7 mouse cellular contexts compared by ENCODE assay signal in genomic region chr5:118331608-118332394, GRCm38 (mm10).
DNase-seq lines count a peak whose midpoint lies in the region; ATAC-seq lines count a peak whose summit lies in the region.

No protein-coding gene starts in this region.

- peak overlapping the region; percentile 71 for H3K9ac ChIP-seq in embryonic facial prominence, embryonic 11.5 days (replicated peaks; ENCODE audit: low read length)
- peak overlapping the region; percentile 52; the same call in 1 of the 2 replicates for H3K9ac ChIP-seq in limb, embryonic 12.5 days (replicated peaks)
- H3K9ac ChIP-seq in midbrain, embryonic 13.5 days (replicated peaks) = peak overlapping the region; percentile 61

- H3K36me3 ChIP-seq in embryonic facial prominence, embryonic 11.5 days (replicated peaks; ENCODE audit: control insufficient read depth, insufficient read depth, low read depth, low read length) = no peaks in the 10 kb centered on the region
- no peaks in the 10 kb centered on the region for H3K36me3 ChIP-seq in limb, embryonic 12.5 days
- no peaks in the 10 kb centered on the region for H3K36me3 ChIP-seq in midbrain, embryonic 13.5 days

- under 1% methylated on average over 32 of the region's 32 CpGs for WGBS in embryonic facial prominence, embryonic 11.5 days
- WGBS in limb, embryonic 12.5 days = under 1% methylated on average over 32 of the region's 32 CpGs
- under 1% methylated on average over 32 of the region's 32 CpGs for WGBS in midbrain, embryonic 13.5 days

- peak; percentile 49; the same call in 1 of the 2 replicates for ATAC-seq in embryonic facial prominence, embryonic 11.5 days (replicated peaks; ENCODE audit: insufficient number of reproducible peaks, low FRiP score, low TSS enrichment, low read depth)
- no peak; the same call in 1 of the 2 replicates for ATAC-seq in limb, embryonic 12.5 days (ENCODE audit: insufficient number of reproducible peaks, insufficient read depth, low FRiP score, low TSS enrichment, low read depth)
- ATAC-seq in midbrain, embryonic 13.5 days = peak; percentile 62; the same call in 1 of the 2 replicates

- H3K4me2 ChIP-seq in embryonic facial prominence, embryonic 11.5 days (ENCODE audit: low read depth, low read length) = peak overlapping the region; percentile 77
- peak overlapping the region; percentile 77 for H3K4me2 ChIP-seq in limb, embryonic 12.5 days
- peak overlapping the region; percentile 70 for H3K4me2 ChIP-seq in midbrain, embryonic 13.5 days (replicated peaks)

- peak overlapping the region; percentile 41; the same call in 1 of the 2 replicates for H3K27ac ChIP-seq in embryonic facial prominence, embryonic 11.5 days (replicated peaks; ENCODE audit: low read depth, low read length)
- peak overlapping the region; percentile 94 for H3K27ac ChIP-seq in limb, embryonic 12.5 days
- peak overlapping the region; percentile 49 for H3K27ac ChIP-seq in midbrain, embryonic 13.5 days

- H3K4me1 ChIP-seq in embryonic facial prominence, embryonic 11.5 days (ENCODE audit: control insufficient read depth, insufficient read depth, low read length) = no peaks in the 10 kb centered on the region
- H3K4me1 ChIP-seq in limb, embryonic 12.5 days (replicated peaks) = peaks cover 35% of the 10 kb centered on the region
- peaks cover 35% of the 10 kb centered on the region for H3K4me1 ChIP-seq in midbrain, embryonic 13.5 days (replicated peaks)

- peak overlapping the region; percentile 30 for H3K4me3 ChIP-seq in embryonic facial prominence, embryonic 11.5 days (ENCODE audit: low read depth, low read length)
- peak overlapping the region; percentile 42 for H3K4me3 ChIP-seq in limb, embryonic 12.5 days (replicated peaks)
- peak overlapping the region; percentile 38 for H3K4me3 ChIP-seq in midbrain, embryonic 13.5 days (replicated peaks)

- no peaks in the 10 kb centered on the region for H3K27me3 ChIP-seq in embryonic facial prominence, embryonic 11.5 days (ENCODE audit: control insufficient read depth, insufficient read depth, low read length)
- peaks cover 12% of the 10 kb centered on the region for H3K27me3 ChIP-seq in limb, embryonic 12.5 days
- peaks cover 25% of the 10 kb centered on the region for H3K27me3 ChIP-seq in midbrain, embryonic 13.5 days

- peak; percentile 41 for DNase-seq in adrenal gland, adult 8-10 months
- DNase-seq in embryonic facial prominence, embryonic 11.5 days (ENCODE audit: low spot score) = peak; percentile 93
- DNase-seq in heart, adult 8-10 months (ENCODE audit: low spot score) = peak; percentile 70
- DNase-seq in kidney, adult 8-10 months = peak; percentile 87
- DNase-seq in spleen, postnatal 36 days (ENCODE audit: low spot score in 2 of 2) = peak; percentile 36 to 49

- no peaks in the 10 kb centered on the region for H3K9me3 ChIP-seq in embryonic facial prominence, embryonic 11.5 days (replicated peaks; ENCODE audit: control insufficient read depth, low read length)
- 0 out of 2 replicates have a peak, but pooled peaks cover 3% of the 10 kb centered on the region for H3K9me3 ChIP-seq in limb, embryonic 12.5 days
- H3K9me3 ChIP-seq in midbrain, embryonic 13.5 days = no peaks in the 10 kb centered on the region

Comparison
In these comparisons a context has a peak if more than half of its experiments do, and no peak if none do; other contexts are left out.
1. DNase-seq: peak in every context shown above with its lines; median percentile 93 in embryonic facial prominence, embryonic 11.5 days; 87 in kidney, adult 8-10 months; 70 in heart, adult 8-10 months; 42 in spleen, postnatal 36 days; 41 in adrenal gland, adult 8-10 months.
2. H3K27ac ChIP-seq: peak in every context shown above with its lines; median percentile 94 in limb, embryonic 12.5 days; 49 in midbrain, embryonic 13.5 days; 41 in embryonic facial prominence, embryonic 11.5 days.